Mouse (Mus musculus) T-cell, adult 66 days (primary cell): ENCODE data around the gene Acbd7. TPM values are rescaled to one million over a fixed set of nuclear protein-coding genes. Genes with fewer than 3 reads are reported as not detected.

Experiments used
- total RNA-seq, 2 experiments: library from RNA; stranded (reverse); gene quantifications; 3 replicates in 1 of 2; 4 replicates in 1 of 2; pipeline ENCODE4 v1.2.4; 2023

The Acbd7 gene
- total RNA-seq, result not detected

DNA sequence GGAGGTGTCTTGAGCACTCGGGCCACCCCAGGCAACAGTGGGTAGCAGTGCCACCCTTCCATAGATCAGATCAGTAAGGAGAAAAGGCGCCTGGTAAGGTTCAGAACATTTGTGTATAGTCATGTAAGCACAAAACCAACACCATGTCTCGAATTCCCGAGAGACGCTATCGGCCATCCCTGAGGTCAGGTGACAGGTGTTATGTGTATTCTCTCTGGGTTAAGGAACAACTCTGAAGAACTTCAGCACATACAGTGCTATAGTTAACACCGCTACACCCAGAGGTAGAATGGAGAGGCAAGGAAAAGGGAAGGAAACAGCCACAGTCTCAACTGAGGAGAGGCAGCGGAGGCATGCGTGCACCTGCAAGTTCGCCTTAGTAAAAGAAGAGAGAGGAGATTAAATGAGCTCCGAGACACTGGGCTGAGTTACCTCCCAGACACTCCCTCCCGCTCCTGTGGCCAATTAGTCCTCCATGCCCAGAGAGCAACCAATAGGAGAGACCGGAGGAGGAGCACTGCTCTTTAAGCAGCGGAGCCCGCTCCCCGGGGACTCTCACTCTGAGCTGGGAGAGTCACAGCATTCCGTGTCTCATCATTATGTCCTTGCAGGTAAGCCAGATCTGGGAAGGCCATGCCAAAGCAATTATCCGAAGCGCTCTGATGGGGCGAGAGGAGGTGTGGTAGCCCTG is at the start of gene Acbd7:
Gene Acbd7, plus strand, starts transcription at position 558 of the 691 bp plus-strand sequence.

DNA sequence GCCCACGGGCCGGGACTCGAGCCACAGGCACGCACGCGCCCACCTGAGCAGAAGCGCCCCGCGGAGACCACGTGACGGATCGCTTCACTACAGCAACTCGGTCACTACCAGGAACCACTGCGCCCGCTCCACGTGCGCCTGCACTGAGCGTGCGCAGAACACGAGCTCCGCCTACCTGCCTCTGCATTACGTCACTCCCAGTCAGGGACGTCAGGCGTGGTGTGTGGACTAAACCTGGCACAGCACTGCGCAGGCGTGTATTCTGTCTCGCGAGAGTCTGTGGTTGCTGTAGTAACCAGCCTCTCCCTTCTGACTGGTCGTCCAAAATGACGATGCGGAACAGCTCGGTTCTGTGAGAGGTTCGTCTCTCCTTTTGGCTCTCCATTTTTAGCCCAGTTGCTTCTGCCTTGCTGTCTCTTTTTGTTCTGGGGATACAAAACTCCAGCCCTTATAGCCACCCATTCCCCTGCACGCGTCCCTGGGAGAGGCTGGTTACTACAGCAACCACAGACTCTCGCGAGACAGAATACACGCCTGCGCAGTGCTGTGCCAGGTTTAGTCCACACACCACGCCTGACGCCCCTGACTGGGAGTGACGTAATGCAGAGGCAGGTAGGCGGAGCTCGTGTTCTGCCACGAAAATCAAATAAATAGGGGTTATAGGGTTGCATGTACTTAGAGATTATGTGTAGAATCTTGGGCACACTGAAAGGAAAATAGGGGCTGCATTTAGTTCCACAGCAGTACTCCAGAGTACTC is 3.3 kb upstream of the Acbd7 start, which contains the start of gene Rpp38:
Gene Rpp38, minus strand, starts transcription at position 160 of the 759 bp plus-strand sequence.

Other genes starting within 250 kb of the Acbd7 start
- gene Fam171a1, start 221.9 kb upstream of the Acbd7 start, total RNA-seq, result under 1 TPM in 1 of 2 experiments, not detected in 1; 0.15 TPM
- 10 to 100 TPM; 33.8 to 39.1 TPM for gene Nmt2, start 52.0 kb upstream of the Acbd7 start, total RNA-seq
- gene Rpp38, start 3.5 kb upstream of the Acbd7 start, total RNA-seq, result 1 to 10 TPM; 4.1 to 5.3 TPM
- not detected for gene Olah, start 61.0 kb downstream of the Acbd7 start, total RNA-seq
- not detected for gene Meig1, start 86.5 kb downstream of the Acbd7 start, total RNA-seq
- 10 to 100 TPM; 26.9 to 27.9 TPM for gene Dclre1c, start 88.0 kb downstream of the Acbd7 start, total RNA-seq
- 1 to 10 TPM; 2.0 to 2.7 TPM for gene Suv39h2, start 138.9 kb downstream of the Acbd7 start, total RNA-seq
- 10 to 100 TPM; 21.0 to 22.9 TPM for gene Gm45902, start 176.6 kb downstream of the Acbd7 start, total RNA-seq
- gene Hspa14, start 176.6 kb downstream of the Acbd7 start, total RNA-seq, result 100 to 1,000 TPM; 104 to 124 TPM
- under 1 TPM; 0.36 to 0.82 TPM for gene Cdnf, start 176.9 kb downstream of the Acbd7 start, total RNA-seq
- 100 to 1,000 TPM; 274 to 296 TPM for gene Fam107b, start 234.3 kb downstream of the Acbd7 start, total RNA-seq